Mouse (Mus musculus): ENCODE results near the gene Rab30. TPM values are rescaled to one million over a fixed set of nuclear protein-coding genes. Genes with fewer than 3 reads are reported as not detected.

Rab30 gene
- polyA plus RNA-seq, 1 experiment from 2014 or later, result 13.3 TPM

DNA sequence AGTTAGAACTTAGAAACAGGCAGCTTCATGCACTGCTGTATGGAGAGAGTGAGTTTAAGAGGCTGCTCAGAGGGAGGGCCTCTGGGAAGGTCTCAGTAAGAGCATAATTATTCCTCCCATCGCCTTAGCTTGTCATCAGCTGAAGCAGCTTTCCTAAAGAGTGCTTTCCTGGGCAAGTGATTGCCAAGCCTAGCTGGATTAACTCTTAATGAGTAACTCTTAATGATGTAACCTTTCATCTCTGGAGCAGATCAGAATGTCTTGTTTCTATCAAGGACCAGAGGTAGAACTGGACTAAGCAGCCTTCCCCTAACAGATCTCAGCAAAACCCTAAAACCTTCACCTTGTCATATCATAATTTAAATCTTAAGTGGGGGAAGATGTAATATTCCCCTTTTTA, 61.8 kb downstream of the Rab30 start:
- 0 out of 2 replicates have a peak overlapping the region, but pooled peaks have one; percentile 24 for H3K27ac ChIP-seq (replicated peaks)
- no peaks in the 10 kb centered on the region for H3K36me3 ChIP-seq (ENCODE audit: control insufficient read depth, insufficient read depth, low read length)
- DNase-seq (ENCODE audit: low spot score), result no peak
- WGBS, result 64% methylated on average over 1 of the region's 1 CpGs
- ATAC-seq (ENCODE audit: low FRiP score, low TSS enrichment), result no peak
- TF ChIP-seq EP300 (optimal IDR thresholded peaks at IDR 0.05), result no peak
- TF ChIP-seq CTCF (IDR thresholded peaks at IDR 0.05; ENCODE audit: low read depth), result no peak
- no peak overlapping the region for H3K9ac ChIP-seq (ENCODE audit: low read length)
- H3K9me3 ChIP-seq (ENCODE audit: control insufficient read depth, low read length), result no peaks in the 10 kb centered on the region
- H3K27me3 ChIP-seq (ENCODE audit: control insufficient read depth, insufficient read depth, low read length), result no peaks in the 10 kb centered on the region
- no peaks in the 10 kb centered on the region; the same call in 1 of the 2 replicates for H3K4me1 ChIP-seq (replicated peaks; ENCODE audit: control insufficient read depth, insufficient read depth)
- no peak overlapping the region for H3K4me3 ChIP-seq (ENCODE audit: low read depth, low read length)
- H3K4me2 ChIP-seq (replicated peaks; ENCODE audit: low read depth), result no peak overlapping the region

DNA sequence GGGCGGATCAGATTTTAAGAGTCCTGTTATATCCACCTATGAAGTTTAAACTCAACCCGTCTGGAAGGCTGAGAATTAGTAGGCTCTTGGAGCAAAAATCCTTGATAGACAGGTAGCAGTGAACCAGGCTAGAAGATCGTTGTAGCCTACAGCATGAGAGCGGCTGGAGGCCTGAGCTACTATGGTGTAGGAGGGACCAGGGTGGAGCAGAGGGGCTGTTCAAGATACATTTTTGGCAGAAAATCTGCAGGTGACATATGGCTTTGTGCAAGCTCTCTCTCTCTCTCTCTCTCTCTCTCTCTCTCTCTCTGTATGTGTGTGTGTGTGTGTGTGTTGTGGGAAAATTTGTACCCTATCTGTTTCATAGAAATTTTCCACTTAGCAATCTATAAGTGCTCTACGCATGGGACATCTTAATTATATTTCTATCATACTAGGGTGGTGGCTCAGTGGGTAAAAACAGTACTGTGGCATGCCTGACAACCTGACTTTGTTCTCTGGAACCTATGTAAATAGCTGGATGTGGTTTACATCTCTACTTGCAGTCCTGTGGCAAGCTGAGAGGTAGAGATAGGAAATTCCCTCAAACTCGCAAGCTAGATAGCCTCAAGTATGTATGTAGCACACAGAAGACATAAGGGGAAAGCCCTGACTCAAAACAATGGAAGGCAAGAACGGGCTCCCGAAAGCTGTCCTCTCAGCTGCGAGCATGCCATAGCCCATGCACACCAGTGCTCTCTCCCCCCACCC, 63.7 kb downstream of the Rab30 start:
- H3K4me3 ChIP-seq (ENCODE audit: low read depth, low read length), result no peak overlapping the region
- DNase-seq (ENCODE audit: low spot score) (no peak), ATAC-seq (ENCODE audit: low FRiP score, low TSS enrichment) (no peak)
- H3K4me2 ChIP-seq (replicated peaks; ENCODE audit: low read depth), result no peak overlapping the region
- H3K9me3 ChIP-seq (ENCODE audit: control insufficient read depth, low read length), result no peaks in the 10 kb centered on the region
- TF ChIP-seq CTCF (IDR thresholded peaks at IDR 0.05; ENCODE audit: low read depth), result no peak
- no peak for TF ChIP-seq EP300 (optimal IDR thresholded peaks at IDR 0.05)
- no peak overlapping the region for H3K27ac ChIP-seq (replicated peaks)
- H3K9ac ChIP-seq (ENCODE audit: low read length), result no peak overlapping the region
- WGBS, result 89% methylated on average over 9 of the region's 9 CpGs
- H3K4me1 ChIP-seq (replicated peaks; ENCODE audit: control insufficient read depth, insufficient read depth), result no peaks in the 10 kb centered on the region; the same call in 1 of the 2 replicates
- H3K36me3 ChIP-seq (ENCODE audit: control insufficient read depth, insufficient read depth, low read length), result no peaks in the 10 kb centered on the region
- no peaks in the 10 kb centered on the region for H3K27me3 ChIP-seq (ENCODE audit: control insufficient read depth, insufficient read depth, low read length)

DNA sequence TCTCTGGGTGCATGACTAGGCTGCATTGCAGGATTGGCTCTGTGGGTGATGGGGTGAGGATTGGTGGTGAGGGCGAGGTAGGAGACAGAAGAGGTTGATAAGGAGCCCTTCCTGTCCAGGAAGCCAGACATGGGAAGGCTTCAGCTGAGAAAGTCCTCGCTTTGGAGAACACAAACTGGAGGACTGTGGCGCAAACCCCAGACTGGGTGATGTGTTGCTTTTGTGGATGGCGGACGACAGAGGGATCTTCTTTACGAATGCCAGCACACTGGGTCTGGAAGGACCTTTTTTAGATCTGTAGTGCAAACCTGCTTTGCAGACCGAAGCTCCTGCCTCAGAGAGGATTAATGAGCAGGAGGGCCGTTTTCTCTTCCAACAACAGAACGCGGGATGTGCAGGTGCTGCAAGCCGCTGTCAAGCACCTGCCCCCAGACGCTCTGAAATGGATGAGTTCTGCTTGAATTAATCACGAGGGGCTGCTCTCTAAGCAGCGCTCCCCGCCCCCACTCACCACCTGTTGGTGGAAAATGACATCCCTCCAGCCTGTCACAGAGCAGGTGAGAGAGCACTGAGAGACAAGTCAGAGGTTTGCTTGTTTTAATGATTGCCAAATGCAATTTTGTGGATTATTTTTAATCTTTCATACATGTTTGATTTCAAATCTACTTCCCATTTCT, 65.2 kb downstream of the Rab30 start:
- no peaks in the 10 kb centered on the region for H3K9me3 ChIP-seq (ENCODE audit: control insufficient read depth, low read length)
- H3K27ac ChIP-seq (replicated peaks), result no peak overlapping the region
- no peaks in the 10 kb centered on the region for H3K27me3 ChIP-seq (ENCODE audit: control insufficient read depth, insufficient read depth, low read length)
- H3K9ac ChIP-seq (ENCODE audit: low read length), result no peak overlapping the region
- H3K4me2 ChIP-seq (replicated peaks; ENCODE audit: low read depth), result no peak overlapping the region
- H3K4me3 ChIP-seq (ENCODE audit: low read depth, low read length), result no peak overlapping the region
- no peak for DNase-seq (ENCODE audit: low spot score)
- no peaks in the 10 kb centered on the region for H3K36me3 ChIP-seq (ENCODE audit: control insufficient read depth, insufficient read depth, low read length)
- WGBS, result 40% methylated on average over 15 of the region's 15 CpGs
- no peak for ATAC-seq (ENCODE audit: low FRiP score, low TSS enrichment)
- TF ChIP-seq CTCF (IDR thresholded peaks at IDR 0.05; ENCODE audit: low read depth), result no peak
- TF ChIP-seq EP300 (optimal IDR thresholded peaks at IDR 0.05), result no peak
- H3K4me1 ChIP-seq (replicated peaks; ENCODE audit: control insufficient read depth, insufficient read depth), result no peaks in the 10 kb centered on the region; the same call in 1 of the 2 replicates

DNA sequence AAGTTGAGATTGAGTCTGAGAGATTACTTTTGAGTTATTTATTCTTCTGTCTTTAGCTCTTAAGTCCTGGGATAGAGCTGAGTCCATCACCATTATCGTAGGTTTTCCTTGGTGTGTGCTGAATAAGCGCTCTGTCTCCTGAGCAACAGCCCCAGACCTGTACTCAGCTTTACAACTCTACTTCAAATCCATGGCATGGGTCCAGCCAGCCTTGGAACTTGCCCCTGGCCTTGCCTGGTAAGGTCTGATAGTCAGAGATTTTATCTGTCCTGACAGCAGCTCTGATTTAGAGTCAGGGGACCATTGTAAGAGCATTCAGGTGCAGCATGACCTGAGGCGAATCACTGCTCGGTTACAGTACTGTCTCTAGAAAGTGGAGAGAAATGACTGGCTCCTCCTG, 66.1 kb downstream of the Rab30 start:
- DNase-seq (ENCODE audit: low spot score) (no peak), ATAC-seq (ENCODE audit: low FRiP score, low TSS enrichment) (no peak)
- Histone ChIP-seq H3K4me2 (replicated peaks; ENCODE audit: low read depth) (no peak overlapping the region), H3K27me3 (ENCODE audit: control insufficient read depth, insufficient read depth, low read length) (no peaks in the 10 kb centered on the region), H3K4me3 (ENCODE audit: low read depth, low read length) (no peak overlapping the region), H3K36me3 (ENCODE audit: control insufficient read depth, insufficient read depth, low read length) (no peaks in the 10 kb centered on the region), H3K9ac (ENCODE audit: low read length) (no peak overlapping the region), H3K4me1 (replicated peaks; ENCODE audit: control insufficient read depth, insufficient read depth) (no peaks in the 10 kb centered on the region; the same call in 1 of the 2 replicates), H3K9me3 (ENCODE audit: control insufficient read depth, low read length) (no peaks in the 10 kb centered on the region), H3K27ac (replicated peaks) (no peak overlapping the region)
- TF ChIP-seq EP300 (optimal IDR thresholded peaks at IDR 0.05) (no peak), CTCF (IDR thresholded peaks at IDR 0.05; ENCODE audit: low read depth) (no peak)
- 63% methylated on average over 4 of the region's 4 CpGs for WGBS

DNA sequence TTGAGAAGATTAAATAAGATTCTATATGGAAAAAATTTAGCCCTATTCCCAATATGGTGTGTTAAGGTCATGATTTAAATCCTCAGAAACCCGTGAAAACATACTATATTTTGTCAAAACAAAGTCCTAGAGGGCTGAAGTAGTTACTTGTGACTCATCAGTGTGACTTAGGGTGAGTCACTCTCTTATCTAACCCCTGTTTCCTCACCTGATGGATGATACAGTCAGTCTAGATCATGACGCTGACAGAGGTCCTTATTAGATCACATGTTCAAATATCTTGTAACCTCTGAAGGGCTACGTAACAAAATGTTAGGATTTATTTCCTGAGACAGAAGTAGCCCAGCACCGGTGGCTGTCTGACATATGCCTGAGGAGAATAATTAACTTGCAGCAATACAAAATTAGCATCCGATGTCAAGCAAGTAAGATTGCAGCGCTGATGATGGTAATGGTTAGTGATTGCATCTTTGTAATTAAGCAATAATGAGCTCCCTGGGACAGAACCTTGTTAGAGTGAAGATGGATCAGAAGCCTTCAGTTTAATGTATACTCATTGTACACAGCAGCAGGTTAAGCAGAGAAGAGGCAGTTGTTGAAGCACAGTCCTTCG, 70.4 kb downstream of the Rab30 start:
- no peak for TF ChIP-seq CTCF (IDR thresholded peaks at IDR 0.05; ENCODE audit: low read depth)
- no peak for TF ChIP-seq EP300 (optimal IDR thresholded peaks at IDR 0.05)
- H3K9me3 ChIP-seq (ENCODE audit: control insufficient read depth, low read length), result no peaks in the 10 kb centered on the region
- no peak overlapping the region for H3K4me2 ChIP-seq (replicated peaks; ENCODE audit: low read depth)
- H3K4me1 ChIP-seq (replicated peaks; ENCODE audit: control insufficient read depth, insufficient read depth), result no peaks in the 10 kb centered on the region
- no peaks in the 10 kb centered on the region for H3K27me3 ChIP-seq (ENCODE audit: control insufficient read depth, insufficient read depth, low read length)
- H3K27ac ChIP-seq (replicated peaks), result no peak overlapping the region
- no peak overlapping the region for H3K4me3 ChIP-seq (ENCODE audit: low read depth, low read length)
- no peaks in the 10 kb centered on the region for H3K36me3 ChIP-seq (ENCODE audit: control insufficient read depth, insufficient read depth, low read length)
- ATAC-seq (ENCODE audit: low FRiP score, low TSS enrichment), result no peak
- H3K9ac ChIP-seq (ENCODE audit: low read length), result no peak overlapping the region
- 73% methylated on average over 7 of the region's 7 CpGs for WGBS
- no peak for DNase-seq (ENCODE audit: low spot score)
